Mouse (Mus musculus) midbrain, embryonic 11.5 days (tissue): ENCODE measurements around the gene Ubn1. TPM values are rescaled to one million over a fixed set of nuclear protein-coding genes. Genes with fewer than 3 reads are reported as not detected.

Source experiments
- ATAC-seq: fragments of 200-750 bp; cut with Nextera tagmentation; 2 replicates; pipeline ENCODE4 v1.8.0; 2017; ENCODE audit warnings: moderate TSS enrichment, moderate library complexity; ENCODE audit not compliant: low FRiP score
- DNase-seq: peaks from one replicate; pipeline ENCODE4 v3.0.0; 2015; ENCODE audit warnings: low spot score; ENCODE audit errors: missing footprints
- H3K27ac ChIP-seq: fragments of 300-500 bp; sonication (generic); 2 replicates; pipeline ENCODE4 v1.5.1; 2014; ENCODE audit warnings: low read depth, low read length
- H3K27me3 ChIP-seq: fragments of 300-500 bp; sonication (generic); 2 replicates; pipeline ENCODE4 v1.6.1; 2014; ENCODE audit warnings: mild to moderate bottlenecking, low read length, moderate library complexity, mixed read lengths; ENCODE audit not compliant: control insufficient read depth, insufficient read depth
- H3K36me3 ChIP-seq: fragments of 300-500 bp; sonication (generic); 2 replicates; pipeline ENCODE4 v1.6.1; 2014; ENCODE audit warnings: mild to moderate bottlenecking, low read length, moderate library complexity, mixed read lengths; ENCODE audit not compliant: control insufficient read depth, insufficient read depth
- H3K4me1 ChIP-seq: fragments of 300-500 bp; sonication (generic); 2 replicates; pipeline ENCODE4 v1.6.1; 2014; ENCODE audit warnings: low read length; ENCODE audit not compliant: control insufficient read depth, insufficient read depth
- H3K4me2 ChIP-seq: fragments of 300-500 bp; sonication (generic); 2 replicates; pipeline ENCODE4 v1.6.1; 2014; ENCODE audit warnings: mild to moderate bottlenecking, moderate library complexity
- H3K4me3 ChIP-seq: fragments of 300-500 bp; sonication (generic); 2 replicates; pipeline ENCODE4 v1.5.1; 2014; ENCODE audit warnings: low read depth, low read length
- H3K9ac ChIP-seq: fragments of 300-500 bp; sonication (generic); 2 replicates; pipeline ENCODE4 v1.6.1; 2014; ENCODE audit warnings: low read length
- H3K9me3 ChIP-seq: fragments of 300-500 bp; sonication (generic); 2 replicates; pipeline ENCODE4 v1.6.1; 2016; ENCODE audit warnings: low read length; ENCODE audit not compliant: control insufficient read depth
- WGBS: fragments of 180-500 bp; shearing (Covaris S2); extraction: QIAGEN DNeasy Blood & Tissue Kit; methylation state at CpG from one replicate; pipeline ENCODE4 v1.1.7; 2014; 5-methylcytosine and 5-hydroxymethylcytosine counted together
- polyA plus RNA-seq: library from polyadenylated mRNA; unstranded; fragments of >200 nt; fragmentation: Nextera tagmentation; extraction: Ambion mirVana; gene quantifications from 2 replicates; pipeline ENCODE4 v1.2.1, GENCODE M21; 2014

The Ubn1 gene
- 22.0 and 24.1 TPM in 2 replicates for polyA plus RNA-seq

DNA sequence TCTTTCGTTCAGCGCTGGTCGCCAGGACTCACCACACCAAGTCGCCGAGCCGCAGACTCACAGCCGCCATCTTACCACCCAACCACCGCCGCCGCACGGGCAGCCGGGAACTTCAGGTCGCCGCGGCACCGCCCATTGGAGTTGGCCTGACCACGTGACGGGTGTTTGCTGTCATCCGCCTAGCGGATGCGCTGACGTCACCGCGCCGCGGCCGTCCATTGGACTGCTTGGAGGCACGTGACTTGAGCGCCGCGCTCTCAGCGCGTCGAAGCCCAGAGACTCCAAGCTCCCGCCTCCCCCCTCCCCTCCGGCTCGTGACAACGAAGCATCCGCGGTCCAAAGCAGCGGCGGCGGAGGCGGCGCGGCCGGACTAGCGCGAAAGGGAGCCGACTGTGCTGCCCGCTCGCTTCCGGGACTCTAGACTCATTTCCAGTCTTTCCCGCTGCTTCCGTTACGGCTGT, at the start of gene Ubn1, which contains the start of gene Glyr1:
TSS of gene Ubn1 (plus strand) at position 284 of the 461 bp plus-strand sequence.
TSS of gene Glyr1 (minus strand) at position 90 of the 461 bp plus-strand sequence.
- WGBS = under 1% methylated on average over 56 of the region's 56 CpGs
- peaks cover 9% of the 10 kb centered on the region; the same call in 1 of the 2 replicates for H3K36me3 ChIP-seq
- peak within 1 kb of the TSS; percentile 97 for H3K4me2 ChIP-seq

DNA sequence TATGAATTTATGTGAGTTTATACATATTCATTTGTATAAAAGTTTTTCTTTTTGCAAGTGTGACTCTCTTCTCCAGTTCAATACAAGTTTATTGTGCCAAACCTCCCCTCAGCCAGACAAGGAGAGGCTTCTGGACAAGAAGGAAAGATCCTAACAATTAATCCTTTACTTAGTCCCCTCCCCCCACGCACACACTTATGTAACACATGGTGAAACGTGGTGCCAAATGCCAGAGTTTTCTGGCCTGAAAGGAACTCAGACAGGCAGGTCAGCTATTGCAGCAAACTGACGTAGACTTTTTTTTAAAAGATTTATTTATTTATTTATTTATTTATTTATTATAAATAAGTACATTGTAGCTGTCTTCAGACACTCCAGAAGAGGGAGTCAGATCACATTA, 49.2 kb upstream of the Ubn1 start:
- no peak for DNase-seq
- WGBS = 71% methylated on average over 3 of the region's 3 CpGs
- Histone ChIP-seq H3K36me3 (no peaks in the 10 kb centered on the region), H3K9ac (no peak overlapping the region), H3K4me1 (no peaks in the 10 kb centered on the region), H3K9me3 (no peaks in the 10 kb centered on the region), H3K4me3 (no peak overlapping the region), H3K27me3 (no peaks in the 10 kb centered on the region), H3K27ac (no peak overlapping the region), H3K4me2 (no peak overlapping the region)
- no peak for ATAC-seq

More for the DNA sequence above, at the start of gene Ubn1, which contains the start of gene Glyr1:
- Histone ChIP-seq H3K27me3 (no peaks in the 10 kb centered on the region), H3K9me3 (no peaks in the 10 kb centered on the region), H3K4me1 (peaks cover 21% of the 10 kb centered on the region), H3K27ac (peak within 1 kb of the TSS; percentile 88), H3K4me3 (peak within 1 kb of the TSS; percentile 57), H3K9ac (peak within 1 kb of the TSS; percentile 81)
- DNase-seq (peak; percentile 99), ATAC-seq (peak; percentile 99)

DNA sequence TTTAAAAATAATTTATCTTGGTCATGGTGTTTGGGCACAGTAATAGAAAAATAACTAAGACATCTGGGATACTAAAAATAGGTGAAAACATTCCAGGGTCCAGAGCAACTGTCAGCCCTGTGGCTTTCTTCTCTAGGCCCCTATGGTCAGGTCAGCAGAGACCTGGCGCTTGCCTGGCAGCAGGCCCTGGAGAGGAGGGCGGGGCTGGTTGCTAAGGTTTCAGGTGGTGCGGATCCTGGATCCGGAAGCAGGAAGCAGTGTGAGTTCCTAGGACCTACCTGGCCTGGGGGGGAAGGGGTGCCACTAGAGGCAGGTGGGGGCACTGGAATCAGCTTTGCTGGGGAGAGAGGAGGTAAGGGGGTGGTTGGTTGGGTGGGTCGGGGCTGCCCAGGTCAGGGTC, 42.8 kb upstream of the Ubn1 start, which contains the start of gene Smim22:
TSS of gene Smim22 (plus strand) at position 222 of the 400 bp plus-strand sequence.
- DNase-seq (no peak), ATAC-seq (no peak)

GRCm38 (mm10) chr16:5007492-5007891, 42.4 kb upstream of the Ubn1 start:
- WGBS = 44% methylated on average over 6 of the region's 6 CpGs

More for the DNA sequence above, 42.8 kb upstream of the Ubn1 start, which contains the start of gene Smim22:
- no peak within 1 kb of the TSS for H3K4me2 ChIP-seq
- H3K27me3 ChIP-seq = no peaks in the 10 kb centered on the region
- no peak within 1 kb of the TSS for H3K4me3 ChIP-seq
- H3K9me3 ChIP-seq = no peaks in the 10 kb centered on the region
- H3K36me3 ChIP-seq = no peaks in the 10 kb centered on the region
- no peak within 1 kb of the TSS for H3K27ac ChIP-seq
- H3K9ac ChIP-seq = no peak within 1 kb of the TSS
- H3K4me1 ChIP-seq = peaks cover under 1% of the 10 kb centered on the region; the same call in 1 of the 2 replicates
- 60% methylated on average over 5 of the region's 5 CpGs for WGBS

GRCm38 (mm10) chr16:5008076-5008475, 41.8 kb upstream of the Ubn1 start:
- no peak for ATAC-seq
- Histone ChIP-seq H3K4me1 (peaks cover 9% of the 10 kb centered on the region), H3K4me3 (no peak overlapping the region), H3K9me3 (no peaks in the 10 kb centered on the region), H3K36me3 (no peaks in the 10 kb centered on the region), H3K9ac (no peak overlapping the region), H3K4me2 (no peak overlapping the region), H3K27ac (no peak overlapping the region), H3K27me3 (no peaks in the 10 kb centered on the region)
- WGBS = 85% methylated on average over 12 of the region's 12 CpGs
- no peak for DNase-seq

More at GRCm38 (mm10) chr16:5007492-5007891, 42.4 kb upstream of the Ubn1 start:
- no peak overlapping the region for H3K9ac ChIP-seq
- H3K4me3 ChIP-seq = no peak overlapping the region
- H3K36me3 ChIP-seq = no peaks in the 10 kb centered on the region
- no peak overlapping the region for H3K4me2 ChIP-seq
- no peaks in the 10 kb centered on the region for H3K27me3 ChIP-seq
- no peaks in the 10 kb centered on the region for H3K9me3 ChIP-seq
- DNase-seq (no peak), ATAC-seq (no peak)
- no peak overlapping the region for H3K27ac ChIP-seq
- peaks cover 5% of the 10 kb centered on the region for H3K4me1 ChIP-seq

DNA sequence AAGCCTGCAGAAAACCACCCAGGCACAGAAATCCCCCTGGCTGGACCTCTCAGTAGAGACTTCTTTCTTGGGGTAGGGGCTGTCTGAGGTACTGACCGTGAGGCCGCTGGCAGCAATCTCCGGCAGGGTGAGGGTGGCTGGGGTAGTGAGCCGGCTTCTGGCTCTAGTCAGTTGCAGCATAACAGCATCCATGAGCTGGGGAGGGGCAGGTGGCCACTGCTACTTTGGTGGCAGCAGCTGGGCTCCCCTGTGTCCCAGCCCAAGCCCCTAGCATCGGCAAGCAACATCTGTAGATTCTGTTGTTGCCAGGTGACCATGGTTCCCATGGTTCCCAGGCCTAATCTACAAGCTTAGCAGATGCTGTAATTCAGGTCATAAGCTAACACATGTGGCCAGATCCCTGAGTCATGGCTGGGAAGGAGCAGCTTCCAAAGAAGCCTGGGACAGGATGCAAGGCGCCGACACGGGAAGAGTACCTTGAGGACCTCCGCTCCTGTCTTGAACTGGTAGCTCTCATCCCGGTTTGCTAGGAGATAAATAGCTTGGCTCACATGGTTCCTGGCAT, 39.4 kb upstream of the Ubn1 start:
- H3K36me3 ChIP-seq = peaks cover 7% of the 10 kb centered on the region
- DNase-seq = no peak
- no peak overlapping the region for H3K9ac ChIP-seq
- ATAC-seq = no peak
- H3K27ac ChIP-seq = no peak overlapping the region
- H3K27me3 ChIP-seq = no peaks in the 10 kb centered on the region
- peaks cover 9% of the 10 kb centered on the region for H3K4me1 ChIP-seq
- H3K9me3 ChIP-seq = no peaks in the 10 kb centered on the region
- no peak overlapping the region for H3K4me3 ChIP-seq
- 87% methylated on average over 10 of the region's 10 CpGs for WGBS
- no peak overlapping the region for H3K4me2 ChIP-seq

GRCm38 (mm10) chr16:5011285-5011684, 38.6 kb upstream of the Ubn1 start:
- H3K36me3 ChIP-seq = peaks cover 13% of the 10 kb centered on the region
- H3K4me3 ChIP-seq = no peak overlapping the region
- H3K27ac ChIP-seq = no peak overlapping the region
- no peak for ATAC-seq
- no peak overlapping the region for H3K9ac ChIP-seq
- no peaks in the 10 kb centered on the region for H3K9me3 ChIP-seq
- H3K4me1 ChIP-seq = peaks cover 9% of the 10 kb centered on the region
- WGBS = 86% methylated on average over 7 of the region's 7 CpGs
- no peaks in the 10 kb centered on the region for H3K27me3 ChIP-seq
- H3K4me2 ChIP-seq = no peak overlapping the region
- no peak for DNase-seq

DNA sequence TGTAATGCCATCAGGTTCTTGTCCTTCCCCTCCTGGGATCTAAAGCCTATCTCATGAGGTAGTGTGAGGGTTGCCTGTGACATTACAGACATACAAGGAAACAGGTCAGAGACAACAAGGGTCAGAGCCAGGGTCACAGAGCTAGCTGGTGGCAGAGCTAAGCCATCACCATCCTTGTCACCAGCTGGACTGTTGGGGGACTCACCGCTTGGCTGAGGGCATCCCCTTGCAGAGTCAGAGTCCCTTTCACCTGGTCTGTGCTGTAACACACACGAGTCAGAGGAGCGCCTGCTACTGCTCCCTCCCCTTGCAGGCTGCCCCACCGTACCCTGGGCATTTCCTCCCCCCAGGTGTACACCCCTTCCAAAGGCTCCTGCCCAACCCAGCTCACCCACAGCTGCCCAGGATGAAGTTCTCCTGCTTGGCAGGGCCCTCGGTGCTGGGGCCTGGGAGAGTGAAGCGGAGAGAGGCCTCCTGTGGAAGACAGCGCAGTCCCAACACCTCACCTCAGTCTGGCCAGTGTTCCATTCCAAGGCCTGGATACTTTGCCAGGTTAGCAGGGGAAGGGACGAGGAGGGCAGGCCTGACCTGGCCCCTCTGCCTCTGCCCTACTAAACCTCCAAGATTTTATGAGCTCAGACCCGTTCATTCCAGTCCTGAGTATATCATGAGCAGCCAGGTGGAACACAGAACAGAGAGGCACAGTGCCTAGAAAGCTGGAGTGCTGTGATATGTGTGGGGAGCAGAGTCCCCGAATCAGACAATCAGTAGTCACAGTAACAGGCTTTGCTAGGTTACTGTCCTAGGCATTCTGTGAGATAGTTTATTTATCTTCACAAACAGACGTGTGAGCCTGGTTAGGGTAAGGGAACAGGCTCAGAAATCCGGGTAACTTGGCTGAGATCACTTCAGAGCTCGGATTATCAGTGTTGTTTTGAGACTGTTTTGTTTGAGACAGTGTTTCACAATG, 37.5 kb upstream of the Ubn1 start:
- Histone ChIP-seq H3K9ac (peak overlapping the region; percentile 74), H3K4me1 (peaks cover 9% of the 10 kb centered on the region), H3K4me2 (peak overlapping the region; percentile 91), H3K27ac (no peak overlapping the region), H3K4me3 (peak overlapping the region; percentile 68), H3K9me3 (no peaks in the 10 kb centered on the region), H3K36me3 (peaks cover 13% of the 10 kb centered on the region), H3K27me3 (no peaks in the 10 kb centered on the region)
- WGBS = 55% methylated on average over 13 of the region's 13 CpGs
- ATAC-seq = no peak
- DNase-seq = no peak
